Mouse (Mus musculus) midbrain, postnatal 0 days (tissue): ENCODE results near the gene Aff3. TPM values are rescaled to one million over a fixed set of nuclear protein-coding genes. Genes with fewer than 3 reads are reported as not detected.

Experiments used
- ATAC-seq: fragments of 200-750 bp; cut with Nextera tagmentation; 2 replicates; pipeline ENCODE4 v1.8.0; 2017; ENCODE audit warnings: moderate number of reproducible peaks, mild to moderate bottlenecking, moderate TSS enrichment, moderate library complexity; ENCODE audit not compliant: low FRiP score
- DNase-seq: peaks from one replicate; pipeline ENCODE4 v3.0.0-alpha.2; 2015; ENCODE audit warnings: low spot score
- H3K27ac ChIP-seq: fragments of 300-500 bp; sonication (generic); 2 replicates; pipeline ENCODE4 v1.5.1; 2014; ENCODE audit warnings: low read depth, mild to moderate bottlenecking, low read length, mixed read lengths
- H3K27me3 ChIP-seq: fragments of 300-500 bp; sonication (generic); 2 replicates; pipeline ENCODE4 v1.6.1; 2014; ENCODE audit warnings: low read length, control low read depth, mixed read lengths; ENCODE audit not compliant: insufficient read depth
- H3K36me3 ChIP-seq: fragments of 300-500 bp; sonication (generic); 2 replicates; pipeline ENCODE4 v1.6.1; 2014; ENCODE audit warnings: low read length, control low read depth, mixed read lengths; ENCODE audit not compliant: insufficient read depth
- H3K4me1 ChIP-seq: fragments of 300-500 bp; sonication (generic); 2 replicates; pipeline ENCODE4 v1.6.1; 2014; ENCODE audit warnings: mild to moderate bottlenecking, control low read depth, antibody characterized with exemption, low read length, mixed read lengths; ENCODE audit not compliant: insufficient read depth
- H3K4me2 ChIP-seq: fragments of 300-500 bp; sonication (generic); 2 replicates; pipeline ENCODE4 v1.6.1; 2014; ENCODE audit warnings: low read depth, mild to moderate bottlenecking, low read length, mixed read lengths; ENCODE audit not compliant: poor library complexity, severe bottlenecking
- H3K4me3 ChIP-seq: fragments of 300-500 bp; sonication (generic); 2 replicates; pipeline ENCODE4 v1.5.1; 2014; ENCODE audit warnings: low read depth, mild to moderate bottlenecking, low read length, moderate library complexity
- H3K9ac ChIP-seq: fragments of 300-500 bp; sonication (generic); replicated peaks from 2 replicates; pipeline ENCODE4 v1.6.1; 2014; ENCODE audit warnings: mild to moderate bottlenecking, low read length, moderate library complexity, mixed read lengths; ENCODE audit not compliant: poor library complexity, severe bottlenecking
- H3K9me3 ChIP-seq: fragments of 300-500 bp; sonication (generic); 2 replicates; pipeline ENCODE4 v1.6.1; 2016; ENCODE audit warnings: low read length, control low read depth
- CTCF ChIP-seq: IDR thresholded peaks from 2 replicates; pipeline ENCODE4 v1.5.1; 2016; ENCODE audit warnings: antibody characterized with exemption, mild to moderate bottlenecking
- WGBS: fragments of 180-500 bp; shearing (Covaris S2); extraction: QIAGEN DNeasy Blood & Tissue Kit; methylation state at CpG from one replicate; pipeline ENCODE4 v1.1.7; 2014; 5-methylcytosine and 5-hydroxymethylcytosine counted together
- polyA plus RNA-seq: library from polyadenylated mRNA; unstranded; fragments of >200 nt; fragmentation: Nextera tagmentation; extraction: Ambion mirVana; gene quantifications from 2 replicates; pipeline ENCODE4 v1.2.1, GENCODE M21; 2015
- total RNA-seq: library from RNA; depleted of rRNA; stranded (reverse); fragments of >200 nt; gene quantifications from 2 replicates; pipeline ENCODE4 v1.2.3, GENCODE M21; 2014

Gene Aff3
- total and polyA plus RNA-seq, 2 experiments from 2014 or later, result 20.6 to 61.2 TPM

DNA sequence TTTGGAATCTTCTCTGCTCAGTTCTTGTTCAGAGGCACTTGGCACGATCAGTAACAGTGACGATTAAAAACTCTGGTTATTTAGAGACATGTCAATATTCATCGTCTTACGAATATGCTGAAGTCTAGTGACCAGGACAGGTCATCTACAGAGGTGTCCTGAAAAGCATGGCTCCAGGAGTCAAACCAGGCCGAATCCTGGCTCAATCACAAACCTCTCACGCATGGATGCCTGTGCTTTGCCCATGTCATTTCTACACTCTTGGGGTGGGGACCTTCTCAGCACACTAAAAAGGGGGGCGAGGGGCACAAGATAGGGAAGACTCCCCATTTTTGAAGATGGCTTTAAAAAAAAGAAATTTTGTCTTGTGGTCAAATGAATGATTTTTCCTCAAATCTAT is 358.6 kb downstream of the Aff3 start:
- no peak for TF ChIP-seq CTCF
- no peak overlapping the region for H3K4me2 ChIP-seq
- DNase-seq (no peak), ATAC-seq (no peak)
- no peak overlapping the region for H3K4me3 ChIP-seq
- H3K4me1 ChIP-seq, result 0 out of 2 replicates have a peak, but pooled peaks cover 3% of the 10 kb centered on the region
- H3K9ac ChIP-seq, result no peak overlapping the region
- WGBS, result 83% methylated on average over 7 of the region's 7 CpGs
- no peak overlapping the region for H3K27ac ChIP-seq
- no peaks in the 10 kb centered on the region for H3K36me3 ChIP-seq
- no peaks in the 10 kb centered on the region for H3K9me3 ChIP-seq
- no peaks in the 10 kb centered on the region for H3K27me3 ChIP-seq

DNA sequence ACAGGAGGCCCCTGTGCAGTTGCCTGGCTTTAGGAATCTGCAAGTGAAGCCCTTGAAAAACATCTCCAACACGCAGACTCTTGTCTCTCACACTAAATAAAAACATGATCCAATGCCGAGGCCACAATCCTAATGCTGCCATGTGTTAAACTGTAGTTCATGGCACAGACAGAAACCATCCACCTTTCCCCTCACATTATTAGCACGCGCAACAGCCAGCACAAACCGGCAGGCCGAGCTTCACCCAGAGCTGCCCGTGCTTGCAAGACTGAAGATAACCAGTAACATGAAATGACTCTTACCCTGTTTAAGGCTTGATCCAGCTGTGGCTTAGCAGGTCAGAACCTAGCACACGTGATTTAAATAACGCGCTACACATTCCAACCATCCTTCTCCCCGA is 360.4 kb downstream of the Aff3 start:
- Histone ChIP-seq H3K36me3 (no peaks in the 10 kb centered on the region), H3K27me3 (no peaks in the 10 kb centered on the region), H3K9ac (no peak overlapping the region), H3K27ac (no peak overlapping the region), H3K4me3 (no peak overlapping the region), H3K4me1 (0 out of 2 replicates have a peak, but pooled peaks cover 3% of the 10 kb centered on the region), H3K9me3 (no peaks in the 10 kb centered on the region), H3K4me2 (no peak overlapping the region)
- DNase-seq (no peak), ATAC-seq (no peak)
- TF ChIP-seq CTCF, result no peak
- 87% methylated on average over 11 of the region's 11 CpGs for WGBS

DNA sequence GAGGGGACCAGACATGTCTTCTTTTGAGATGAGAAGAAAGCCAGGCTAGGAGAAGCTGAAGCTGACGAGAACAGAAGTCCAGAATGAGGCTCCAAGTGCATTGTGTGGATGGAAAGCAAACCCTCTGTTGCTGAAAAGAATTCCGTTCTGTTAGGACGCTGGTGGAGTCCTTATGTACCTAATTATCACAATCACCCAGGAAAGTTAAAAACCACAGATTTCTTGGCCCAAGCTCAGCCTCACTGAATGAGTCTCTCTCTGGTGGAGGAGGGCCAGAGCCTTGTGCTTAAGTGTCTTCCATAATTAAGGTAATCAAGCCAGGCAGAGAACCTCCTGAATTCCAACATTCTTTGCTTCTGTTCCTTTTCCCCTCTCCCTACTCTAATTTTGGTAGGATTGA is 366.5 kb downstream of the Aff3 start:
- Histone ChIP-seq H3K27me3 (no peaks in the 10 kb centered on the region), H3K4me1 (no peaks in the 10 kb centered on the region), H3K9me3 (no peaks in the 10 kb centered on the region), H3K9ac (no peak overlapping the region), H3K4me3 (no peak overlapping the region), H3K36me3 (no peaks in the 10 kb centered on the region), H3K27ac (no peak overlapping the region), H3K4me2 (no peak overlapping the region)
- TF ChIP-seq CTCF, result no peak
- 58% methylated on average over 3 of the region's 3 CpGs for WGBS
- ATAC-seq (no peak), DNase-seq (no peak)

DNA sequence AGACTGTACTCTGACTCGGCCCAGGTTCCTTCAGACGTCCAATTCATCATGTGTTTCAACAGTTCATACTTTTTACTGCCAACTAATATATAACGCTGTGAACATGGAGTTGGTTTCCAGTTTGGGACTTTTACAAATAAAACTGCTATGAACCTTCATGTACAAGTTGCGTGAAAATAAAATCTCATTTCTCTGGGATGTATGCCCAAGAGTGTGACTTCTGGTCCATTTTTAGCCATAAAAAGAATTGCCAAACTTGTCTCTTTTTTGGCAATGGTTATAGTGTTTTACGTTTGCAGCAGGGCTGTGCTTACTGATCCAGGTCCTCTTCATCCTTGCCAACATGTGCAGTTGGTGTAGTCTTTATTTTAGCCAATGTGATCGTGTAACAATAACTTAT is 369.8 kb downstream of the Aff3 start:
- Histone ChIP-seq H3K4me3 (no peak overlapping the region), H3K4me1 (no peaks in the 10 kb centered on the region), H3K9ac (no peak overlapping the region), H3K27me3 (no peaks in the 10 kb centered on the region), H3K27ac (no peak overlapping the region), H3K36me3 (no peaks in the 10 kb centered on the region), H3K4me2 (no peak overlapping the region), H3K9me3 (no peaks in the 10 kb centered on the region)
- TF ChIP-seq CTCF, result no peak
- ATAC-seq (no peak), DNase-seq (no peak)
- WGBS, result 94% methylated on average over 6 of the region's 6 CpGs

- no peak overlapping the region for H3K27ac ChIP-seq
- no peak for TF ChIP-seq CTCF
- no peaks in the 10 kb centered on the region for H3K36me3 ChIP-seq
- WGBS, result 96% methylated on average over 9 of the region's 9 CpGs
- no peak overlapping the region for H3K9ac ChIP-seq
- no peaks in the 10 kb centered on the region for H3K27me3 ChIP-seq
- H3K9me3 ChIP-seq, result no peaks in the 10 kb centered on the region
- ATAC-seq (no peak), DNase-seq (no peak)
- H3K4me2 ChIP-seq, result no peak overlapping the region
- H3K4me1 ChIP-seq, result no peaks in the 10 kb centered on the region
- no peak overlapping the region for H3K4me3 ChIP-seq
Observed at GRCm38 (mm10) chr1:38294336-38294695, 370.4 kb downstream of the Aff3 start.

DNA sequence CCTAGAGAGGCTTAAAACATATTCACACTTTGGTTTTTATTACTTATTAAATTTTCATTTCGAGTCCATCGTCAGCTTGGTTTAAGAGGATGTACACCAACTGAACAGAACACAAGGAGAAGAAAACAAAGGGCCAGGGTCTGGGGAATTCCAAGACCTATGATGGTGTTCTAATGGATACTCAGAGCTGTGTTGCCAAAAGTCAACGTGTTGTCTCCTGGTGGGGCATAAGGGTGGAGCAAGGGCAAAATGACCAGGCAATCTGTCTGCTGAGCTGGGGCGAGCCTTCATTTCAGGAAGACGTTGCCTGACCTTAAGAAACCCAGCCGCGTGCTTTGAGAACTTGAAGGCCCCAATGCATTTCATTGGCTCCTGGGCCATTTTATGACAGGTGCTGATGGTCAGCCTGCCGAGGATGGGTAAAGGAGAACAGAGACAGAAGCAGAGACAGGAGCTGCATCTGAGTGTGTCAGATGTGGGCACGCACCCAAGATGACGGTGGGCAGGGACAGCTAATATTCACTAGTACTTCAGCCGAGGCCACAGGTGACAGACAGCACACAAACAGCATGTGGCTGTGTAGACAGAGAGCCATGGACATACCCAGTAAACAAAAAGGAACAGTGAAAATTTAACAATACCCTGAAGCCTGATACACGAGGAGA is 371.0 kb downstream of the Aff3 start:
- DNase-seq (no peak), ATAC-seq (no peak)
- Histone ChIP-seq H3K27ac (no peak overlapping the region), H3K27me3 (no peaks in the 10 kb centered on the region), H3K9ac (no peak overlapping the region), H3K4me1 (no peaks in the 10 kb centered on the region), H3K36me3 (no peaks in the 10 kb centered on the region), H3K4me3 (no peak overlapping the region), H3K9me3 (no peaks in the 10 kb centered on the region), H3K4me2 (no peak overlapping the region)
- WGBS, result 89% methylated on average over 12 of the region's 12 CpGs
- no peak for TF ChIP-seq CTCF
